Mouse (Mus musculus) cerebellum, adult 9-11 months (tissue): ENCODE data around the gene Trim58.

Source experiments
- DNase-seq: peaks from one replicate; pipeline ENCODE4 v3.0.0; 2022

Gene Trim58

GRCm38 (mm10) chr11:58640272-58640867 is at the start of gene Trim58:
TSS of gene Trim58 (plus strand) at chr11:58640465.
- DNase-seq, result no peak

GRCm38 (mm10) chr11:58594814-58595213 is 45.5 kb upstream of the Trim58 start, which contains the start of gene Olfr324:
TSS of gene Olfr324 (plus strand) at chr11:58595114.
- DNase-seq, result no peak

GRCm38 (mm10) chr11:58597837-58598236 is 42.4 kb upstream of the Trim58 start:
- DNase-seq, result no peak

GRCm38 (mm10) chr11:58602062-58602461 is 38.2 kb upstream of the Trim58 start:
- DNase-seq, result no peak

- no peak for DNase-seq
Measured at GRCm38 (mm10) chr11:58602800-58603560, 37.3 kb upstream of the Trim58 start.

GRCm38 (mm10) chr11:58604688-58605087 is 35.6 kb upstream of the Trim58 start:
- no peak for DNase-seq

GRCm38 (mm10) chr11:58605228-58605627 is 35.0 kb upstream of the Trim58 start:
- DNase-seq, result no peak

- no peak for DNase-seq
Measured at GRCm38 (mm10) chr11:58606177-58606919, 33.9 kb upstream of the Trim58 start.

- no peak for DNase-seq
Measured at GRCm38 (mm10) chr11:58607030-58607429, 33.2 kb upstream of the Trim58 start.

- DNase-seq, result no peak
Measured at GRCm38 (mm10) chr11:58613359-58613758, 26.9 kb upstream of the Trim58 start.

- DNase-seq, result no peak
Measured at GRCm38 (mm10) chr11:58614526-58614925, 25.7 kb upstream of the Trim58 start.

- DNase-seq, result no peak
Measured at GRCm38 (mm10) chr11:58615975-58616374, 24.3 kb upstream of the Trim58 start, which contains the start of gene 2210407C18Rik. TSS of gene 2210407C18Rik (minus strand) at chr11:58616075.

GRCm38 (mm10) chr11:58618369-58618768 is 21.9 kb upstream of the Trim58 start:
- DNase-seq, result no peak

- DNase-seq, result no peak
Measured at GRCm38 (mm10) chr11:58618793-58619192, 21.5 kb upstream of the Trim58 start.

GRCm38 (mm10) chr11:58626146-58626545 is 14.1 kb upstream of the Trim58 start:
- DNase-seq, result no peak

- DNase-seq, result no peak
Measured at GRCm38 (mm10) chr11:58630401-58630800, 9.9 kb upstream of the Trim58 start, which contains the start of gene Olfr323. TSS of gene Olfr323 (minus strand) at chr11:58630501.

GRCm38 (mm10) chr11:58634878-58635277 is 5.4 kb upstream of the Trim58 start:
- DNase-seq, result no peak

- DNase-seq, result no peak
Measured at GRCm38 (mm10) chr11:58636376-58636977, 3.8 kb upstream of the Trim58 start.

- no peak for DNase-seq
Measured at GRCm38 (mm10) chr11:58638176-58638701, 2.0 kb upstream of the Trim58 start.

- no peak for DNase-seq
Measured at GRCm38 (mm10) chr11:58641057-58641456, 792 bp downstream of the Trim58 start.

GRCm38 (mm10) chr11:58641638-58642358 is 1.5 kb downstream of the Trim58 start:
- DNase-seq, result no peak

GRCm38 (mm10) chr11:58643350-58643749 is 3.1 kb downstream of the Trim58 start:
- DNase-seq, result no peak
